In genomic region chr2:164969348-164969781, GRCm38 (mm10) we compare ENCODE assay signal across 9 mouse cellular contexts. TPM values are rescaled to one million over a fixed set of nuclear protein-coding genes. Genes with fewer than 3 reads are reported as not detected.
DNase-seq lines count a peak whose midpoint lies in the region; ATAC-seq and TF ChIP-seq lines count a peak whose summit lies in the region.
"Had no signal": no experiment of that assay in that cellular context is flagged by ENCODE, and none has a peak within 500 bp of the region (broad histone marks: within the 10 kb centered on the region; RNA-seq: fewer than 3 reads in every experiment).

No protein-coding gene starts in this region.

- H3K4me3 ChIP-seq in E14TG2a.4 (replicated peaks; ENCODE audit: low read length): peak overlapping the region; percentile 81
- H3K4me3 ChIP-seq in forebrain, postnatal 0 days (ENCODE audit: low read depth, low read length): peak overlapping the region; percentile 59
- peak overlapping the region; percentile 61 for H3K4me3 ChIP-seq in midbrain, embryonic 13.5 days (replicated peaks)
- no peak overlapping the region for H3K4me3 ChIP-seq in kidney, embryonic 14.5 days (ENCODE audit: low read length)
- no peak overlapping the region for H3K4me3 ChIP-seq in kidney, embryonic 15.5 days (replicated peaks)

- H3K4me2 ChIP-seq in forebrain, postnatal 0 days (ENCODE audit: low read depth): peak overlapping the region; percentile 79
- H3K4me2 ChIP-seq in midbrain, embryonic 13.5 days (replicated peaks): peak overlapping the region; percentile 69
- H3K4me2 ChIP-seq in kidney, embryonic 14.5 days (replicated peaks; ENCODE audit: low read depth, low read length): no peak overlapping the region
- no peak overlapping the region for H3K4me2 ChIP-seq in kidney, embryonic 15.5 days
- H3K4me2 ChIP-seq: heart, embryonic 11.5 days had no signal

- TF ChIP-seq CTCF in E14TG2a.4 (conservative IDR thresholded peaks at IDR 0.05; ENCODE audit: low read length): no peak
- peak; percentile 17 for TF ChIP-seq CTCF in forebrain, postnatal 0 days (IDR thresholded peaks at IDR 0.05; ENCODE audit: low read depth)

- 2% methylated on average over 21 of the region's 21 CpGs for WGBS in forebrain, postnatal 0 days
- WGBS in midbrain, embryonic 13.5 days: 2% methylated on average over 21 of the region's 21 CpGs
- WGBS in kidney, embryonic 14.5 days: 1% methylated on average over 21 of the region's 21 CpGs
- 1% methylated on average over 21 of the region's 21 CpGs for WGBS in kidney, embryonic 15.5 days

- peaks cover 40% of the 10 kb centered on the region for H3K4me1 ChIP-seq in E14TG2a.4 (replicated peaks; ENCODE audit: low read depth, low read length)
- peaks cover 27% of the 10 kb centered on the region for H3K4me1 ChIP-seq in forebrain, postnatal 0 days (ENCODE audit: insufficient read depth)
- peaks cover 67% of the 10 kb centered on the region for H3K4me1 ChIP-seq in midbrain, embryonic 13.5 days (replicated peaks)
- peaks cover 13% of the 10 kb centered on the region for H3K4me1 ChIP-seq in kidney, embryonic 14.5 days (ENCODE audit: control insufficient read depth, insufficient read depth, low read length)
- peaks cover 18% of the 10 kb centered on the region for H3K4me1 ChIP-seq in kidney, embryonic 15.5 days

- peak overlapping the region; percentile 68 for H3K9ac ChIP-seq in forebrain, postnatal 0 days
- H3K9ac ChIP-seq in midbrain, embryonic 13.5 days (replicated peaks): peak overlapping the region; percentile 81
- no peak overlapping the region for H3K9ac ChIP-seq in kidney, embryonic 14.5 days (ENCODE audit: low read depth, low read length)
- H3K9ac ChIP-seq in kidney, embryonic 15.5 days: no peak overlapping the region
- H3K9ac ChIP-seq: liver, postnatal 0 days had no signal

- peak; percentile 81 for DNase-seq in brain, adult 2 months (ENCODE audit: low read depth, low spot score)
- no peak for DNase-seq in forebrain, postnatal 0 days
- no peak for DNase-seq in urinary bladder, adult 18-20 months (ENCODE audit: low spot score in 2 of 2)
- DNase-seq: liver, postnatal 0 days had no signal

- peaks cover 92% of the 10 kb centered on the region for H3K27me3 ChIP-seq in E14TG2a.4 (ENCODE audit: insufficient read depth, low read length)
- H3K27me3 ChIP-seq in forebrain, postnatal 0 days (ENCODE audit: insufficient read depth, low read length): peaks cover 14% of the 10 kb centered on the region; the same call in 1 of the 2 replicates
- peaks cover 81% of the 10 kb centered on the region for H3K27me3 ChIP-seq in midbrain, embryonic 13.5 days
- peaks cover 65% of the 10 kb centered on the region for H3K27me3 ChIP-seq in kidney, embryonic 14.5 days (ENCODE audit: control insufficient read depth, insufficient read depth, low read length)
- peaks cover 89% of the 10 kb centered on the region for H3K27me3 ChIP-seq in kidney, embryonic 15.5 days

- no peaks in the 10 kb centered on the region; the same call in 1 of the 2 replicates for H3K9me3 ChIP-seq in E14TG2a.4 (ENCODE audit: low read length)
- H3K9me3 ChIP-seq in forebrain, postnatal 0 days (ENCODE audit: low read length): no peaks in the 10 kb centered on the region
- no peaks in the 10 kb centered on the region for H3K9me3 ChIP-seq in midbrain, embryonic 13.5 days
- H3K9me3 ChIP-seq in kidney, embryonic 14.5 days (ENCODE audit: control insufficient read depth, low read length): no peaks in the 10 kb centered on the region
- H3K9me3 ChIP-seq in kidney, embryonic 15.5 days (replicated peaks): no peaks in the 10 kb centered on the region

- no peaks in the 10 kb centered on the region for H3K36me3 ChIP-seq in E14TG2a.4 (ENCODE audit: insufficient read depth, low read length)
- no peaks in the 10 kb centered on the region for H3K36me3 ChIP-seq in forebrain, postnatal 0 days (ENCODE audit: insufficient read depth)
- no peaks in the 10 kb centered on the region for H3K36me3 ChIP-seq in midbrain, embryonic 13.5 days
- H3K36me3 ChIP-seq in kidney, embryonic 14.5 days (ENCODE audit: control insufficient read depth, insufficient read depth, low read length): no peaks in the 10 kb centered on the region
- H3K36me3 ChIP-seq in kidney, embryonic 15.5 days: no peaks in the 10 kb centered on the region

- ATAC-seq in forebrain, postnatal 0 days: no peak
- ATAC-seq in midbrain, embryonic 13.5 days: no peak
- ATAC-seq in kidney, embryonic 14.5 days (ENCODE audit: low FRiP score, low TSS enrichment): no peak
- no peak for ATAC-seq in kidney, embryonic 15.5 days (replicated peaks; ENCODE audit: low FRiP score)

- no peak overlapping the region for H3K27ac ChIP-seq in forebrain, postnatal 0 days (ENCODE audit: low read depth, low read length)
- H3K27ac ChIP-seq in midbrain, embryonic 13.5 days: peak overlapping the region; percentile 91
- no peak overlapping the region for H3K27ac ChIP-seq in kidney, embryonic 14.5 days (ENCODE audit: low read depth, low read length)
- no peak overlapping the region for H3K27ac ChIP-seq in kidney, embryonic 15.5 days

RNA-seq across cellular contexts. Expression of gene Slc12a5, which starts 8.8 kb away (rescaled TPM):
- 83.2 and 139 TPM in 2 replicates for total RNA-seq in forebrain, postnatal 0 days (2014; rRNA removed)
- polyA plus RNA-seq in forebrain, postnatal 0 days (2015; fragmentation: Nextera tagmentation; extraction: Ambion mirVana): 24.5 and 41.6 TPM in 2 replicates
- 19.7 and 20.2 TPM in 2 replicates for polyA plus RNA-seq in midbrain, embryonic 13.5 days (2015; fragmentation: Nextera tagmentation; extraction: Ambion mirVana)
- 1.5 and 1.6 TPM in 2 replicates for polyA plus RNA-seq in kidney, embryonic 14.5 days (2014; fragmentation: Nextera tagmentation; extraction: Ambion mirVana)
- polyA plus RNA-seq in kidney, embryonic 15.5 days (2015; fragmentation: Nextera tagmentation; extraction: Ambion mirVana): 1.1 TPM in 2 replicates

RNA-seq across cellular contexts. Expression of gene Mmp9, which starts 28.8 kb away (rescaled TPM):
- total RNA-seq in forebrain, postnatal 0 days (2014; rRNA removed): 5.3 and 14.2 TPM in 2 replicates
- polyA plus RNA-seq in forebrain, postnatal 0 days (2015; fragmentation: Nextera tagmentation; extraction: Ambion mirVana): 5.3 and 8.3 TPM in 2 replicates
- 17.2 and 19.5 TPM in 2 replicates for polyA plus RNA-seq in midbrain, embryonic 13.5 days (2015; fragmentation: Nextera tagmentation; extraction: Ambion mirVana)
- polyA plus RNA-seq in kidney, embryonic 14.5 days (2014; fragmentation: Nextera tagmentation; extraction: Ambion mirVana): 0.76 and 1.4 TPM in 2 replicates
- polyA plus RNA-seq in kidney, embryonic 15.5 days (2015; fragmentation: Nextera tagmentation; extraction: Ambion mirVana): 2.6 and 41.3 TPM in 2 replicates

RNA-seq across cellular contexts. Expression of gene Zfp335, which starts 57.8 kb away (rescaled TPM):
- total RNA-seq in forebrain, postnatal 0 days (2014; rRNA removed): 20.9 and 26.0 TPM in 2 replicates
- polyA plus RNA-seq in forebrain, postnatal 0 days (2015; fragmentation: Nextera tagmentation; extraction: Ambion mirVana): 10.0 and 11.2 TPM in 2 replicates
- polyA plus RNA-seq in midbrain, embryonic 13.5 days (2015; fragmentation: Nextera tagmentation; extraction: Ambion mirVana): 13.5 and 15.1 TPM in 2 replicates
- polyA plus RNA-seq in kidney, embryonic 14.5 days (2014; fragmentation: Nextera tagmentation; extraction: Ambion mirVana): 10.7 and 13.8 TPM in 2 replicates
- polyA plus RNA-seq in kidney, embryonic 15.5 days (2015; fragmentation: Nextera tagmentation; extraction: Ambion mirVana): 12.1 and 14.4 TPM in 2 replicates

Comparison
In these comparisons a context has a peak if more than half of its experiments do, and no peak if none do; other contexts are left out.
1. H3K4me3 ChIP-seq: peak in E14TG2a.4 (single experiment), forebrain, postnatal 0 days (single experiment) and midbrain, embryonic 13.5 days (single experiment); none in kidney, embryonic 14.5 days (single experiment) and kidney, embryonic 15.5 days (single experiment).
2. H3K4me2 ChIP-seq: peak in forebrain, postnatal 0 days (single experiment) and midbrain, embryonic 13.5 days (single experiment); none in kidney, embryonic 14.5 days (single experiment) and kidney, embryonic 15.5 days (single experiment).
3. H3K9ac ChIP-seq: peak in forebrain, postnatal 0 days (single experiment) and midbrain, embryonic 13.5 days (single experiment); none in kidney, embryonic 14.5 days (single experiment) and kidney, embryonic 15.5 days (single experiment).